Mouse (Mus musculus): ENCODE measurements around the gene Nt5e. TPM values are rescaled to one million over a fixed set of nuclear protein-coding genes. Genes with fewer than 3 reads are reported as not detected.

The Nt5e gene
- polyA plus RNA-seq, 1 experiment from 2014 or later: 21.0 TPM

DNA sequence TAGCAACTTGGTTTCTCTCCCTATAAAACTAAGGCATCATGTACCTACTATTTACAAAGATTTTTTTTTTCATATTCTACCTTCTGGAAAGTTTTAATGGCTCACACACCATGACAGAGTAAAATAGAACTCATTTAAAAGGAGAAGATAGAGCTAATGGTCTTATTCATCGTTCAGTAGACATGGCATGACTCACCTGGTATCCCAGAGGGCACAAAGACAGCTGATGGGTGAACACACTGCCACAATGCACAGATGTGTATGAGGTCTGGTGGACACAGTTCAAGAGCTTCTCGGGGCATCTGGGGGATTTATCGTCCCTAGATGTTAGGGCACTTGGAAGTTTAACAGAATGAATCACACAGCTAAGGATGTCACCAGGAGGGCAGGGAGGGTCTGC lies 13.8 kb downstream of the Nt5e start:
- Histone ChIP-seq H3K27me3 (replicated peaks; ENCODE audit: control insufficient read depth, insufficient read depth, low read length) (no peaks in the 10 kb centered on the region), H3K36me3 (ENCODE audit: control insufficient read depth, insufficient read depth) (no peaks in the 10 kb centered on the region), H3K4me3 (ENCODE audit: low read depth, low read length) (no peak overlapping the region), H3K27ac (ENCODE audit: low read depth, low read length) (no peak overlapping the region), H3K9ac (ENCODE audit: low read depth, low read length) (no peak overlapping the region), H3K4me1 (replicated peaks; ENCODE audit: control insufficient read depth, insufficient read depth, low read length) (no peaks in the 10 kb centered on the region), H3K9me3 (ENCODE audit: control insufficient read depth) (no peaks in the 10 kb centered on the region), H3K4me2 (replicated peaks; ENCODE audit: low read depth) (no peak overlapping the region)
- no peak for ATAC-seq
- TF ChIP-seq CTCF (IDR thresholded peaks at IDR 0.05; ENCODE audit: low read depth): no peak
- 86% methylated on average over 3 of the region's 3 CpGs for WGBS

DNA sequence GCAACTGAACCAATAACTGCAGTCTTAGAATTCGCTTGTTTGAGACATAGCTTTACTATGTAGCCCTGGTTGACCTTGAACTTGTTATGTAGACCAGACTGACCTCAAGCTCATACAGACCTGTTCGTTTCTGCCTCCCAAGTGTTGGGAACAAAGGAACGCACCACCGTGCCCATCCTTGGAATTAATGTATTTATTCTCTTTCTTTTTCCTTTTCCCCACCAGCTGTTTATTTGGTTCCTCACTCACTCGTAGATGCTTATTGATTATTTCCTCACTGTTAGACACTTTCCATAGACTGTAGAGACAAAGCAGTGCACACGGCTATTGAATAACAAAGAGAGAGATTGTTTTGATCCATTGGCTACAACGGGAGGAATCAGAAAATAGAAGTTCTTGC lies 15.2 kb downstream of the Nt5e start:
- H3K9me3 ChIP-seq (ENCODE audit: control insufficient read depth): no peaks in the 10 kb centered on the region
- H3K9ac ChIP-seq (ENCODE audit: low read depth, low read length): no peak overlapping the region
- no peaks in the 10 kb centered on the region for H3K27me3 ChIP-seq (replicated peaks; ENCODE audit: control insufficient read depth, insufficient read depth, low read length)
- 79% methylated on average over 7 of the region's 7 CpGs for WGBS
- no peak for TF ChIP-seq CTCF (IDR thresholded peaks at IDR 0.05; ENCODE audit: low read depth)
- H3K27ac ChIP-seq (ENCODE audit: low read depth, low read length): no peak overlapping the region
- ATAC-seq: no peak
- no peaks in the 10 kb centered on the region for H3K4me1 ChIP-seq (replicated peaks; ENCODE audit: control insufficient read depth, insufficient read depth, low read length)
- no peaks in the 10 kb centered on the region for H3K36me3 ChIP-seq (ENCODE audit: control insufficient read depth, insufficient read depth)
- no peak overlapping the region for H3K4me2 ChIP-seq (replicated peaks; ENCODE audit: low read depth)
- no peak overlapping the region for H3K4me3 ChIP-seq (ENCODE audit: low read depth, low read length)

GRCm38 (mm10) chr9:88342701-88343100 lies 15.7 kb downstream of the Nt5e start:
- H3K9me3 ChIP-seq (ENCODE audit: control insufficient read depth): no peaks in the 10 kb centered on the region
- ATAC-seq: no peak; the same call in 1 of the 2 replicates
- H3K27me3 ChIP-seq (replicated peaks; ENCODE audit: control insufficient read depth, insufficient read depth, low read length): no peaks in the 10 kb centered on the region
- no peak overlapping the region for H3K4me2 ChIP-seq (replicated peaks; ENCODE audit: low read depth)
- H3K4me1 ChIP-seq (replicated peaks; ENCODE audit: control insufficient read depth, insufficient read depth, low read length): no peaks in the 10 kb centered on the region
- no peak overlapping the region for H3K27ac ChIP-seq (ENCODE audit: low read depth, low read length)
- H3K4me3 ChIP-seq (ENCODE audit: low read depth, low read length): no peak overlapping the region
- H3K9ac ChIP-seq (ENCODE audit: low read depth, low read length): no peak overlapping the region
- WGBS: 57% methylated on average over 3 of the region's 3 CpGs
- TF ChIP-seq CTCF (IDR thresholded peaks at IDR 0.05; ENCODE audit: low read depth): no peak
- no peaks in the 10 kb centered on the region for H3K36me3 ChIP-seq (ENCODE audit: control insufficient read depth, insufficient read depth)

DNA sequence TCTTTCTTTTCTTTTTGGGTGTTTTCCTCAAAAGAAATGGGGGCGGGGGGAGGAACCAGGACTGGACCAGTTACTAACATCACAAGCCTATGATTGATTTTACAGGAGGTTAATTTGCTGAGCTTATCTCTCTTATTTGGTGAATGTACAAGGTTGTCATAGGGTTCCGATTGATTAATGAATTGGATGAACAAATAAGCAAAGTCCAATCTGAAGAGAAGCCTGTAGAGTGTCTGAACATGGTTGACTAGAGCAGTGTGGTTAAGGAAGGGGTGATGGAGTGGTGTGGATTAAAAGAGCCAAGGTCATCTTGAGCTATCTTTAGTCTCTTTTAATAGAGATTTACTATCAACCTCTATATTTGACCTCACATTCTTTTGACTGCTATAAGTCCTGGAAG lies 17.4 kb downstream of the Nt5e start:
- TF ChIP-seq CTCF (IDR thresholded peaks at IDR 0.05; ENCODE audit: low read depth): no peak

GRCm38 (mm10) chr9:88346857-88347256 lies 19.9 kb downstream of the Nt5e start:
- TF ChIP-seq CTCF (IDR thresholded peaks at IDR 0.05; ENCODE audit: low read depth): no peak
- no peak for ATAC-seq
- Histone ChIP-seq H3K4me3 (ENCODE audit: low read depth, low read length) (no peak overlapping the region), H3K27ac (ENCODE audit: low read depth, low read length) (no peak overlapping the region), H3K27me3 (replicated peaks; ENCODE audit: control insufficient read depth, insufficient read depth, low read length) (no peaks in the 10 kb centered on the region), H3K9me3 (ENCODE audit: control insufficient read depth) (no peaks in the 10 kb centered on the region), H3K4me2 (replicated peaks; ENCODE audit: low read depth) (no peak overlapping the region), H3K9ac (ENCODE audit: low read depth, low read length) (no peak overlapping the region), H3K36me3 (ENCODE audit: control insufficient read depth, insufficient read depth) (no peaks in the 10 kb centered on the region), H3K4me1 (replicated peaks; ENCODE audit: control insufficient read depth, insufficient read depth, low read length) (no peaks in the 10 kb centered on the region)
- WGBS: 62% methylated on average over 5 of the region's 5 CpGs

More for the DNA sequence above, 17.4 kb downstream of the Nt5e start:
- Histone ChIP-seq H3K9me3 (ENCODE audit: control insufficient read depth) (no peaks in the 10 kb centered on the region), H3K27ac (ENCODE audit: low read depth, low read length) (no peak overlapping the region), H3K36me3 (ENCODE audit: control insufficient read depth, insufficient read depth) (no peaks in the 10 kb centered on the region), H3K4me2 (replicated peaks; ENCODE audit: low read depth) (no peak overlapping the region), H3K4me3 (ENCODE audit: low read depth, low read length) (no peak overlapping the region), H3K27me3 (replicated peaks; ENCODE audit: control insufficient read depth, insufficient read depth, low read length) (no peaks in the 10 kb centered on the region), H3K4me1 (replicated peaks; ENCODE audit: control insufficient read depth, insufficient read depth, low read length) (no peaks in the 10 kb centered on the region), H3K9ac (ENCODE audit: low read depth, low read length) (no peak overlapping the region)
- 84% methylated on average over 2 of the region's 2 CpGs for WGBS
- ATAC-seq: no peak

DNA sequence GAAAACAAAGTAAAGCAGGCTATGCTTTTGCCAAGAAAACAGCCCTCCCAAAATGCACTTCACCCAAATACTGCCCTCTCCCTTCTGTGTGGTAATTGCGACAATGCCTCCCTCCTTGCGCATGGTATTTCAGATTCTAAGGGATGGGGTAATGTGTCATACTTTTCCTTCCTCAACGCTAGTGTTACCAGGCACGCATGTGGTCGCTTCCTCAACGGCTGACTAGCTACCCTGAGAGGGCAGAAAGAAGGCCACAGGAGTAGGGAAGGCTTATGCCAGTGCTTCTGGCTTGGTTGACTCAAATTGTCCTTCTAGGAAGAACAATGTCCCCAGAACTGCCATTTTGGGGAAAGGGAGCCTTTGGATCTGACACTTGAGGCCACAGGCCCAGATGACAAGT lies 21.6 kb downstream of the Nt5e start:
- WGBS: 85% methylated on average over 6 of the region's 6 CpGs
- no peak overlapping the region for H3K4me3 ChIP-seq (ENCODE audit: low read depth, low read length)
- no peaks in the 10 kb centered on the region for H3K9me3 ChIP-seq (ENCODE audit: control insufficient read depth)
- TF ChIP-seq CTCF (IDR thresholded peaks at IDR 0.05; ENCODE audit: low read depth): no peak
- no peaks in the 10 kb centered on the region for H3K27me3 ChIP-seq (replicated peaks; ENCODE audit: control insufficient read depth, insufficient read depth, low read length)
- no peak overlapping the region for H3K9ac ChIP-seq (ENCODE audit: low read depth, low read length)
- no peak overlapping the region for H3K4me2 ChIP-seq (replicated peaks; ENCODE audit: low read depth)
- H3K4me1 ChIP-seq (replicated peaks; ENCODE audit: control insufficient read depth, insufficient read depth, low read length): no peaks in the 10 kb centered on the region
- no peak overlapping the region for H3K27ac ChIP-seq (ENCODE audit: low read depth, low read length)
- ATAC-seq: no peak
- H3K36me3 ChIP-seq (ENCODE audit: control insufficient read depth, insufficient read depth): no peaks in the 10 kb centered on the region

- Histone ChIP-seq H3K4me1 (replicated peaks; ENCODE audit: control insufficient read depth, insufficient read depth, low read length) (no peaks in the 10 kb centered on the region), H3K9me3 (ENCODE audit: control insufficient read depth) (no peaks in the 10 kb centered on the region), H3K9ac (ENCODE audit: low read depth, low read length) (no peak overlapping the region), H3K27ac (ENCODE audit: low read depth, low read length) (no peak overlapping the region), H3K27me3 (replicated peaks; ENCODE audit: control insufficient read depth, insufficient read depth, low read length) (no peaks in the 10 kb centered on the region), H3K4me2 (replicated peaks; ENCODE audit: low read depth) (no peak overlapping the region), H3K36me3 (ENCODE audit: control insufficient read depth, insufficient read depth) (no peaks in the 10 kb centered on the region; the same call in 1 of the 2 replicates), H3K4me3 (ENCODE audit: low read depth, low read length) (no peak overlapping the region)
- no peak for ATAC-seq
- TF ChIP-seq CTCF (IDR thresholded peaks at IDR 0.05; ENCODE audit: low read depth): no peak
- WGBS: 74% methylated on average over 1 of the region's 1 CpGs
Observed at GRCm38 (mm10) chr9:88350317-88350716, 23.3 kb downstream of the Nt5e start.

All from intestine, postnatal 0 days (tissue).